Mouse (Mus musculus): Measurements from ENCODE around the gene Snd1.

Snd1 gene

GRCm38 (mm10) chr6:28756306-28757018 is 281.5 kb downstream of the Snd1 start:
- DNase-seq: peak; percentile 63

GRCm38 (mm10) chr6:28758293-28758692 is 283.4 kb downstream of the Snd1 start:
- no peak for DNase-seq

- DNase-seq: no peak
These were observed 286.8 kb downstream of the Snd1 start for GRCm38 (mm10) chr6:28761728-28762127.

- DNase-seq: no peak
These were observed 287.3 kb downstream of the Snd1 start for GRCm38 (mm10) chr6:28762132-28762775.

- no peak for DNase-seq
These were observed 291.7 kb downstream of the Snd1 start for GRCm38 (mm10) chr6:28766622-28767021.

GRCm38 (mm10) chr6:28767891-28768481 is 293.0 kb downstream of the Snd1 start:
- no peak for DNase-seq

- no peak for DNase-seq
These were observed 296.4 kb downstream of the Snd1 start for GRCm38 (mm10) chr6:28771331-28771730.

- DNase-seq: peak; percentile 35
These were observed 306.8 kb downstream of the Snd1 start for GRCm38 (mm10) chr6:28781696-28782095.

- DNase-seq: no peak
These were observed 308.2 kb downstream of the Snd1 start for GRCm38 (mm10) chr6:28783082-28783647.

GRCm38 (mm10) chr6:28783953-28784352 is 309.0 kb downstream of the Snd1 start:
- DNase-seq: no peak

GRCm38 (mm10) chr6:28785770-28786169 is 310.8 kb downstream of the Snd1 start:
- DNase-seq: no peak

- DNase-seq: no peak
These were observed 312.2 kb downstream of the Snd1 start for GRCm38 (mm10) chr6:28787133-28787532.

GRCm38 (mm10) chr6:28789685-28790084 is 314.7 kb downstream of the Snd1 start:
- DNase-seq: no peak

GRCm38 (mm10) chr6:28791183-28791582 is 316.2 kb downstream of the Snd1 start:
- DNase-seq: no peak

GRCm38 (mm10) chr6:28791809-28792208 is 316.9 kb downstream of the Snd1 start:
- no peak for DNase-seq

GRCm38 (mm10) chr6:28795380-28795779 is 320.4 kb downstream of the Snd1 start:
- no peak for DNase-seq

- DNase-seq: no peak
These were observed 321.0 kb downstream of the Snd1 start for GRCm38 (mm10) chr6:28795792-28796515.

GRCm38 (mm10) chr6:28799818-28800217 is 324.9 kb downstream of the Snd1 start:
- no peak for DNase-seq

GRCm38 (mm10) chr6:28800976-28801375 is 326.0 kb downstream of the Snd1 start:
- DNase-seq: no peak

- no peak for DNase-seq
These were observed 328.8 kb downstream of the Snd1 start for GRCm38 (mm10) chr6:28803678-28804279.

- DNase-seq: no peak
These were observed 329.8 kb downstream of the Snd1 start for GRCm38 (mm10) chr6:28804751-28805150.

GRCm38 (mm10) chr6:28813057-28813456 is 338.1 kb downstream of the Snd1 start:
- no peak for DNase-seq

GRCm38 (mm10) chr6:28814895-28815294 is 340.0 kb downstream of the Snd1 start:
- no peak for DNase-seq
